Mouse (Mus musculus) lung, adult 2 months (tissue): ENCODE measurements around the gene Rplp2.

Experiments used
- CTCF ChIP-seq: fragments of 200-500 bp; IDR thresholded peaks from 2 replicates; pipeline ENCODE4 v1.5.1; 2011; ENCODE audit warnings: mild to moderate bottlenecking, low read length, control low read depth; ENCODE audit not compliant: insufficient read depth
- POLR2A ChIP-seq: fragments of 200-500 bp; IDR thresholded peaks from 2 replicates; pipeline ENCODE4 v1.6.1; 2011; ENCODE audit warnings: low read depth, mild to moderate bottlenecking, control low read depth, low read length, borderline replicate concordance; ENCODE audit errors: extremely low read depth

DNA sequence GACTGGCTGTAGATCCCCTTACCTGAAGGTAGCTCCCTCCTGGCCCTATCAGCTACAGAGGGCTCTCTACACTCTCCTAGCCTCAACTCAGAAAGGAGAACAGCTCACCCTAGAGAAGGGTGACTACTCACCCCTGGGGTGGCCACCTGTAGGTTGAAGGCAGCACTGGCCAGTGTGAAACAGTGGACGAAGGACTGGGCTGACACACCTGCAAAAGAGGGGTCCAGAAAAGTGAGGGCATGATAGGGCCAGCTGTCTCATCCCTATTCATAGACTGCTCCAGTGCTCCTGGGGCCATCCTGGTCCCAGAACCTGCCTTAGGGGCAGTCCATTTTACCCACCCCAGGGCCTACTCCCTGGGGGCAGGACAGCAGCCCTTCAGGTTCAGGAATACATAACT is 35.5 kb upstream of the Rplp2 start:
- TF ChIP-seq CTCF (no peak), POLR2A (no peak)
